Mouse (Mus musculus): ENCODE measurements around the gene Usp46.

GRCm38 (mm10) chr5:74097854-74098220, 29.6 kb upstream of the Usp46 start:
- TF ChIP-seq POLR2A (IDR thresholded peaks at IDR 0.05; ENCODE audit: borderline replicate concordance, low read depth, low read length): no peak
- TF ChIP-seq CTCF (IDR thresholded peaks at IDR 0.05; ENCODE audit: low read depth, low read length): no peak
